Mouse (Mus musculus) erythroblast, embryonic 14.5 days (primary cell): ENCODE results near the gene Otulinl.

Source experiments
- GATA1 ChIP-seq: IDR thresholded peaks from 2 replicates; pipeline ENCODE4 v1.6.1; 2012; ENCODE audit warnings: low read length, inconsistent platforms, mixed read lengths
- TAL1 ChIP-seq: IDR thresholded peaks from 3 replicates; pipeline ENCODE4 v1.6.1; 2012; ENCODE audit warnings: low read length, inconsistent platforms, mixed read lengths

DNA sequence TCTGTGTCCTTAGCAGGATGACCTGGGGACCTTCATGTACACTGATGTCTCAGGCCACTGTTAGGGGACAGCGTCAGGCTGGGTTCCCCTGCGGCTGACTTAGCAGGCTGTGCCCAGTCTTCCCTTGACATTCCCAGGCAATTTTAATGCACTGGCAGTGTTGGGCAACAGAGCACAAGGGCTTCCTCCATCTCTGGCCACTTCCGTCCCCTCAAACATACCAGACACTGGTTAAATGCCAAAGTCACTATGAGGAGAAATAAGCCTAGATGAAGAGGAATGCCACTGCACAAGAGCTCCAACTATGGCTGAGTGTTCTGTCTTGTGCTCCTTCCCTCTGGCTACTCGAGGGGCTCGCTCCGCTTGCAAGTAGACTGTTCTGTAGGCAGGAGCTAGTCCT, 8.2 kb downstream of the Otulinl start:
- no peak for TF ChIP-seq GATA1
- no peak for TF ChIP-seq TAL1
